In the genomic region with DNA sequence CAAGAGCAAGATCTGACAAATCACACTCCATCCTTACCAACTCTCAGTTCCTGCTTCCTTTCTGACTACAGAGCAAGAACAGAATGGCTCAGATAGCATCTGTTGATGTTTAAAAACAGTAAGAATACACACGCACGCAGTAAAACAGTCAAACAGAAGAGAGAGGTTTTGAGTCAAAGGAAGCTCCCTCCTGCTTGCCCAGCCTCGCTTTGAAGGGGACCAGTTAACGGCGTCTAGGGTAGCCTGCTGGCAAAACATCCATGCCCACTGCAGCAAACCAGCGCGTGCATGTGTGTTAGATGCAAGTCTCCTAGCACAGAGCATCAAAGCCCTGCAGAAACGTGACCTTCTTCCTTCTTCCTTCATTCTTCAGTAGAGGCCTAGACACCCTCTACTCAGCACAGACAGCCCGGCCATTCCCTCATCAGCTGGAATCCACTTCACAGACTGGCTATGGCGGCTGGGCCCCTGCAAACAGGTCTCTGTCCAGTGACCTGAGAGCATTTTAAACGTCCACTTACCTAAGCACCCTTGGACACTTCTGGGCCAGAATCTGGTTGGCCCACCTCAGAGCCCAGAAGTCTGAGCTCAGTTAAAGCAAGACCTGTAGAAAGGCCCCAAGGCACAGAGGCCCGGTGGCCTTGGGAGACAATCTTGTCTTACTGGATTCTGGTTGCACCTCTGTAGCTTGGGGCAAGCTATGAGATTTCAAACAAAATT, we compare ENCODE assay signal across 9 mouse cellular contexts. TPM values are rescaled to one million over a fixed set of nuclear protein-coding genes. Genes with fewer than 3 reads are reported as not detected.
DNase-seq lines count a peak whose midpoint lies in the region; ATAC-seq and TF ChIP-seq lines count a peak whose summit lies in the region.
"Had no signal": no experiment of that assay in that cellular context is flagged by ENCODE, and none has a peak within 500 bp of the region (broad histone marks: within the 10 kb centered on the region; RNA-seq: fewer than 3 reads in every experiment).

No protein-coding gene starts in this region.

- WGBS in kidney, embryonic 16.5 days = 67% methylated on average over 12 of the region's 12 CpGs
- 72% methylated on average over 12 of the region's 12 CpGs for WGBS in liver, embryonic 11.5 days

- DNase-seq in kidney, postnatal 14 days = no peak
- DNase-seq in urinary bladder, postnatal 25 days (ENCODE audit: low spot score) = peak; percentile 4
- DNase-seq in urinary bladder, postnatal 10 days (ENCODE audit: low spot score) = no peak
- peak; percentile 25 for DNase-seq in liver, embryonic 11.5 days (ENCODE audit: low spot score)
- DNase-seq in yolk sac, embryonic 10.5 days (ENCODE audit: low spot score) = no peak
- DNase-seq in left cerebral cortex, adult 2 months (ENCODE audit: extremely low spot score in 1 of 2, low spot score in 2 of 2) = no peak

- no peak overlapping the region for H3K4me2 ChIP-seq in kidney, embryonic 16.5 days (replicated peaks; ENCODE audit: low read depth, low read length)
- H3K4me2 ChIP-seq in liver, embryonic 11.5 days = no peak overlapping the region
- H3K4me2 ChIP-seq: hindbrain, embryonic 12.5 days; midbrain, embryonic 12.5 days had no signal

- H3K27ac ChIP-seq in kidney, embryonic 16.5 days (ENCODE audit: low read length) = 0 out of 2 replicates have a peak overlapping the region, but pooled peaks have one; percentile 33
- no peak overlapping the region for H3K27ac ChIP-seq in liver, embryonic 11.5 days (ENCODE audit: low read depth, low read length)
- H3K27ac ChIP-seq in left cerebral cortex, adult 2 months = no peak overlapping the region
- H3K27ac ChIP-seq: hindbrain, embryonic 12.5 days; midbrain, embryonic 12.5 days had no signal

- H3K4me1 ChIP-seq in kidney, embryonic 16.5 days (ENCODE audit: insufficient read depth, low read length) = peaks cover 31% of the 10 kb centered on the region
- peaks cover 23% of the 10 kb centered on the region for H3K4me1 ChIP-seq in liver, embryonic 11.5 days (replicated peaks; ENCODE audit: control insufficient read depth, insufficient read depth, low read length)
- H3K4me1 ChIP-seq: midbrain, embryonic 12.5 days had no signal

- no peak overlapping the region for H3K4me3 ChIP-seq in kidney, embryonic 16.5 days (ENCODE audit: low read length)
- no peak overlapping the region for H3K4me3 ChIP-seq in liver, embryonic 11.5 days (ENCODE audit: low read depth, low read length)
- no peak overlapping the region for H3K4me3 ChIP-seq in left cerebral cortex, adult 2 months
- H3K4me3 ChIP-seq: hindbrain, embryonic 12.5 days; midbrain, embryonic 12.5 days had no signal

- intact Hi-C loops in left cerebral cortex, adult 2 months (cut with DNase I) = no loop called here

- 0 out of 2 replicates have a peak overlapping the region, but pooled peaks have one; percentile 12 for H3K9ac ChIP-seq in kidney, embryonic 16.5 days (replicated peaks; ENCODE audit: low read length)
- H3K9ac ChIP-seq in liver, embryonic 11.5 days (ENCODE audit: low read depth, low read length) = no peak overlapping the region
- H3K9ac ChIP-seq: hindbrain, embryonic 12.5 days; midbrain, embryonic 12.5 days had no signal

- no peaks in the 10 kb centered on the region for H3K27me3 ChIP-seq in kidney, embryonic 16.5 days (ENCODE audit: insufficient read depth, low read length)
- H3K27me3 ChIP-seq in liver, embryonic 11.5 days (replicated peaks; ENCODE audit: control insufficient read depth, insufficient read depth, low read length) = no peaks in the 10 kb centered on the region
- H3K27me3 ChIP-seq: hindbrain, embryonic 12.5 days; midbrain, embryonic 12.5 days had no signal

- ATAC-seq in kidney, embryonic 16.5 days (ENCODE audit: low FRiP score, low TSS enrichment) = no peak
- ATAC-seq in liver, embryonic 11.5 days (replicated peaks; ENCODE audit: low FRiP score) = no peak

- H3K36me3 ChIP-seq in kidney, embryonic 16.5 days (ENCODE audit: insufficient read depth, low read length) = no peaks in the 10 kb centered on the region
- H3K36me3 ChIP-seq in liver, embryonic 11.5 days (ENCODE audit: control insufficient read depth, insufficient read depth, low read length) = no peaks in the 10 kb centered on the region
- H3K36me3 ChIP-seq: hindbrain, embryonic 12.5 days; midbrain, embryonic 12.5 days had no signal

- no peak for TF ChIP-seq CTCF in left cerebral cortex, adult 2 months (IDR thresholded peaks at IDR 0.05)

- H3K9me3 ChIP-seq in kidney, embryonic 16.5 days (ENCODE audit: low read length) = no peaks in the 10 kb centered on the region
- no peaks in the 10 kb centered on the region for H3K9me3 ChIP-seq in liver, embryonic 11.5 days (ENCODE audit: control insufficient read depth, low read length)
- H3K9me3 ChIP-seq: hindbrain, embryonic 12.5 days; midbrain, embryonic 12.5 days had no signal

RNA-seq across cellular contexts. Expression of a gene that starts 24.5 kb away (rescaled TPM):
- polyA plus RNA-seq in kidney, embryonic 16.5 days (2015; fragmentation: Nextera tagmentation; extraction: Ambion mirVana) = 9.5 and 11.4 TPM in 2 replicates
- polyA plus RNA-seq in liver, embryonic 11.5 days (2014; fragmentation: Nextera tagmentation; extraction: Ambion mirVana) = 24.7 and 26.7 TPM in 2 replicates
- total RNA-seq in left cerebral cortex, adult 2 months (2021) = 10 to 100 TPM; 22.5 to 24.3 TPM

Comparison
In these comparisons a context has a peak if more than half of its experiments do, and no peak if none do; other contexts are left out.
1. DNase-seq: peak in urinary bladder, postnatal 25 days (single experiment) and liver, embryonic 11.5 days (single experiment); none in kidney, postnatal 14 days (single experiment), urinary bladder, postnatal 10 days (single experiment), yolk sac, embryonic 10.5 days (single experiment) and left cerebral cortex, adult 2 months (0 of 2).